Comparison of ENCODE assay signal across 27 mouse cellular contexts in the genomic region with DNA sequence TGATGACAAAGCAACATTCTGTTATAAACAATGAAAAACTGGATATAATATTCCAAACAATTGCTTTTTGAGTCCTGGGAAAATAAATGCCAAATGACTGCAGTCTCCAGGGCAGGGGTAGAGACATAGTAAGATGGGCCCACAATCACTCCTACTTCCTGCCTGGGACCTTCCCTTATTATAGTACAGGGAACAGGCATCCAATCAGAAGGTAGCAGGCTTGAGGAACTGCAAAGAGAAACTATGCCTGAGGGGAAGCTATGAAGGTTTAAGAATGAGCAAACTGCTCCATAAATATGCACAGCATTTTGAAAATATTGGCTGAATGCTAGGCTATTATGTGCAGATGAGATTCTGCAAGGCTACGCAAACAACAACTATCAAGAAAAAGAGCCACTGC. TPM values are rescaled to one million over a fixed set of nuclear protein-coding genes. Genes with fewer than 3 reads are reported as not detected.
DNase-seq lines count a peak whose midpoint lies in the region; ATAC-seq and TF ChIP-seq lines count a peak whose summit lies in the region.
"Had no signal": no experiment of that assay in that cellular context is flagged by ENCODE, and none has a peak within 500 bp of the region (broad histone marks: within the 10 kb centered on the region; RNA-seq: fewer than 3 reads in every experiment).

No protein-coding gene starts in this region.

- WGBS in heart, embryonic 15.5 days: 95% methylated on average over 1 of the region's 1 CpGs

- H3K9ac ChIP-seq in heart, embryonic 15.5 days: no peak overlapping the region
- H3K9ac ChIP-seq in CH12.LX (ENCODE audit: insufficient read depth, low read depth): no peak overlapping the region
- H3K9ac ChIP-seq: forebrain, embryonic 13.5 days; heart, embryonic 12.5 days; hindbrain, embryonic 13.5 days; limb, embryonic 12.5 days; lung, embryonic 15.5 days had no signal

- no peak for DNase-seq in heart, postnatal 14 days
- peak; percentile 70 for DNase-seq in CH12.LX (ENCODE audit: extremely low read depth)
- no peak for DNase-seq in adrenal gland, adult 8-10 months
- no peak for DNase-seq in kidney, adult 9 months
- DNase-seq in MN1 (ENCODE audit: low spot score): no peak
- DNase-seq: adrenal gland, postnatal 36 days; cerebellum, adult 2 months; cerebellum, postnatal 25 days; gastrocnemius, postnatal 10 days; heart, adult 18-20 months; kidney, adult 18-20 months; layer of hippocampus, adult 9-11 months; midbrain, embryonic 14.5 days; right cerebral cortex, postnatal 4 days; thymus, adult 2 months; thymus, postnatal 36 days had no signal

- no peak for TF ChIP-seq RAD21 in CH12.LX (IDR thresholded peaks at IDR 0.05; ENCODE audit: low read depth, low read length)

- no peaks in the 10 kb centered on the region for H3K27me3 ChIP-seq in heart, embryonic 15.5 days
- no peaks in the 10 kb centered on the region for H3K27me3 ChIP-seq in CH12.LX (replicated peaks)
- H3K27me3 ChIP-seq: forebrain, embryonic 13.5 days; heart, embryonic 12.5 days; hindbrain, embryonic 13.5 days; limb, embryonic 12.5 days; lung, embryonic 15.5 days; Patski had no signal

- H3K4me1 ChIP-seq in heart, embryonic 15.5 days (replicated peaks): peaks cover 17% of the 10 kb centered on the region
- peaks cover 3 to 30% of the 10 kb centered on the region in 2 experiments; a peak in 3 of 4 replicates for H3K4me1 ChIP-seq in CH12.LX (ENCODE audit: control insufficient read depth in 1 of 2, insufficient read depth in 2 of 2)
- peaks cover 20% of the 10 kb centered on the region for H3K4me1 ChIP-seq in bone marrow macrophage, adult 2 months (ENCODE audit: control insufficient read depth, insufficient read depth, low read length)
- H3K4me1 ChIP-seq: limb, embryonic 12.5 days; lung, embryonic 15.5 days had no signal

- in situ Hi-C loops in CH12.LX (cut with MboI; ENCODE audit: low pct_ligation_motif_present, low pct_unique_long_range_greater_than_20kb, low sequenced_read_pairs): no loop called here

- H3K27ac ChIP-seq in heart, embryonic 15.5 days: peak overlapping the region; percentile 9; the same call in 1 of the 2 replicates
- H3K27ac ChIP-seq in CH12.LX (ENCODE audit: insufficient read depth, low read depth): no peak overlapping the region
- peak overlapping the region; percentile 67 for H3K27ac ChIP-seq in bone marrow macrophage, adult 2 months (ENCODE audit: insufficient read depth, low read depth, low read length)
- H3K27ac ChIP-seq: forebrain, embryonic 13.5 days; hindbrain, embryonic 13.5 days; limb, embryonic 12.5 days; lung, embryonic 15.5 days had no signal

- no peak for ATAC-seq in heart, embryonic 15.5 days (replicated peaks; ENCODE audit: insufficient number of reproducible peaks, insufficient read depth, low FRiP score, low read depth)
- ATAC-seq in megakaryocyte progenitor cell, adult 5-6 weeks (replicated peaks; ENCODE audit: poor library complexity): peak; percentile 90
- ATAC-seq: forebrain, embryonic 13.5 days; Patski had no signal

- H3K79me2 ChIP-seq in CH12.LX (replicated peaks; ENCODE audit: control insufficient read depth, extremely low read depth, insufficient read depth, poor library complexity, severe bottlenecking): no peaks in the 10 kb centered on the region

- no peak overlapping the region for H3K4me2 ChIP-seq in heart, embryonic 15.5 days
- H3K4me2 ChIP-seq in CH12.LX (ENCODE audit: insufficient read depth, low read depth, poor library complexity, severe bottlenecking): peak overlapping the region; percentile 21; the same call in 1 of the 2 replicates
- H3K4me2 ChIP-seq: forebrain, embryonic 13.5 days; heart, embryonic 12.5 days; hindbrain, embryonic 13.5 days; limb, embryonic 12.5 days; lung, embryonic 15.5 days had no signal

- TF ChIP-seq EP300 in CH12.LX (IDR thresholded peaks at IDR 0.05; ENCODE audit: low read length): no peak

- no peaks in the 10 kb centered on the region for H3K36me3 ChIP-seq in heart, embryonic 15.5 days
- H3K36me3 ChIP-seq in CH12.LX (replicated peaks in 1 of 2; ENCODE audit: control insufficient read depth in 1 of 2, insufficient read depth in 1 of 2, low read length in 1 of 2): no peaks in the 10 kb centered on the region
- H3K36me3 ChIP-seq: heart, embryonic 12.5 days; hindbrain, embryonic 13.5 days; limb, embryonic 12.5 days; lung, embryonic 15.5 days had no signal

- H3K4me3 ChIP-seq in heart, embryonic 15.5 days: no peak overlapping the region
- H3K4me3 ChIP-seq in CH12.LX (replicated peaks in 1 of 3; ENCODE audit: low read depth in 2 of 3, low read length in 2 of 3, poor library complexity in 1 of 3): no peak overlapping the region
- no peak overlapping the region for H3K4me3 ChIP-seq in bone marrow macrophage, adult 2 months (ENCODE audit: insufficient read depth, low read length)
- H3K4me3 ChIP-seq: forebrain, embryonic 13.5 days; heart, embryonic 12.5 days; hindbrain, embryonic 13.5 days; limb, embryonic 12.5 days; lung, embryonic 15.5 days had no signal

- dilution Hi-C loops in CH12.LX (cut with MboI; ENCODE audit: extremely low pct_ligation_motif_present, extremely low pct_unique_long_range_greater_than_20kb, low sequenced_read_pairs): no loop called here

- intact Hi-C loops in heart, postnatal 14 days (cut with DNase I): no loop called here

- H3K9me3 ChIP-seq in heart, embryonic 15.5 days (replicated peaks): no peaks in the 10 kb centered on the region
- no peaks in the 10 kb centered on the region for H3K9me3 ChIP-seq in CH12.LX (replicated peaks; ENCODE audit: low read length)
- H3K9me3 ChIP-seq: forebrain, embryonic 13.5 days; heart, embryonic 12.5 days; hindbrain, embryonic 13.5 days; limb, embryonic 12.5 days; lung, embryonic 15.5 days had no signal

- no peak for TF ChIP-seq CTCF in CH12.LX (conservative IDR thresholded peaks at IDR 0.05 in 1 of 2, IDR thresholded peaks at IDR 0.05 in 1 of 2; ENCODE audit: low read depth in 2 of 2, low read length in 2 of 2)
- TF ChIP-seq CTCF in bone marrow macrophage, adult 2 months (IDR thresholded peaks at IDR 0.05; ENCODE audit: low read depth, low read length): no peak

- no peak for TF ChIP-seq POLR2A in CH12.LX (IDR thresholded peaks at IDR 0.05; ENCODE audit: low read depth, low read length)
- no peak for TF ChIP-seq POLR2A in bone marrow macrophage, adult 2 months (IDR thresholded peaks at IDR 0.05; ENCODE audit: borderline replicate concordance, low read depth, low read length)

TF ChIP-seq in CH12.LX, 34 proteins besides CTCF, POLR2A, EP300 and RAD21 (continues in another document):
- TF ChIP-seq NRF1 (IDR thresholded peaks at IDR 0.05; ENCODE audit: low read depth, low read length) (no peak), SIN3A (IDR thresholded peaks at IDR 0.05; ENCODE audit: low read length) (no peak), BHLHE40 (IDR thresholded peaks at IDR 0.05; ENCODE audit: low read depth, low read length) (no peak), CHD2 (IDR thresholded peaks at IDR 0.05; ENCODE audit: low read length) (no peak), RCOR1 (conservative IDR thresholded peaks at IDR 0.05; ENCODE audit: low read depth, low read length) (no peak), ETS1 (conservative IDR thresholded peaks at IDR 0.05; ENCODE audit: low read depth, low read length) (0 out of 2 replicates have a peak, but pooled peaks have one; percentile 11), GABPA (IDR thresholded peaks at IDR 0.05; ENCODE audit: insufficient replicate concordance, low read depth, low read length) (no peak), MAZ (IDR thresholded peaks at IDR 0.05; ENCODE audit: low read depth, low read length) (no peak), ZC3H11A (IDR thresholded peaks at IDR 0.05; ENCODE audit: low read depth, low read length) (no peak), ZKSCAN1 (IDR thresholded peaks at IDR 0.05; ENCODE audit: borderline replicate concordance, low read depth, low read length) (no peak), KAT2A (IDR thresholded peaks at IDR 0.05; ENCODE audit: insufficient replicate concordance, low read length) (no peak), IRF4 (IDR thresholded peaks at IDR 0.05; ENCODE audit: low read depth, low read length) (peak; percentile 77), TBP (conservative IDR thresholded peaks at IDR 0.05; ENCODE audit: low read depth, low read length) (peak; percentile 61), NELFE (IDR thresholded peaks at IDR 0.05; ENCODE audit: low read depth, low read length) (no peak)

RNA-seq across cellular contexts. Expression of a gene that starts 23.3 kb away (rescaled TPM):
- 36.0 and 42.3 TPM in 2 replicates for polyA plus RNA-seq in heart, embryonic 15.5 days (2015; fragmentation: Nextera tagmentation; extraction: Ambion mirVana)
- 1 to 10 TPM; 5.2 to 8.8 TPM for total RNA-seq in heart, postnatal 14 days (2021)
- total RNA-seq in CH12.LX (2012; rRNA removed): 22.6 and 33.6 TPM in 2 replicates
- total RNA-seq in CH12.LX (2014; rRNA removed): 34.8 and 38.4 TPM in 2 replicates
- 46.2 and 49.8 TPM in 2 replicates for polyA plus RNA-seq in CH12.LX (2012; ENCODE audit: insufficient read length, low read depth)
- 0.60 and 0.94 TPM in 2 replicates for polyA plus RNA-seq in bone marrow macrophage, adult 2 months (2012; ENCODE audit: insufficient read depth, insufficient read length, missing spikeins)
- not detected in 2 replicates for total RNA-seq in megakaryocyte progenitor cell, adult 5-6 weeks (2015)
- not detected in 2 replicates for total RNA-seq in megakaryocyte progenitor cell, adult 5-6 weeks (2017)
- 1 to 10 TPM in 3 of 4 experiments, under 1 TPM in 1; 0.81 to 3.5 (median 1.5) TPM for total RNA-seq in adrenal gland, adult 8-10 months (2022)
- total RNA-seq: liver, adult 2 months; megakaryocyte-erythroid progenitor cell, adult 5-6 weeks had no signal

RNA-seq across cellular contexts. Expression of a gene that starts 29.2 kb away (rescaled TPM):
- 136 and 170 TPM in 2 replicates for polyA plus RNA-seq in heart, embryonic 15.5 days (2015; fragmentation: Nextera tagmentation; extraction: Ambion mirVana)
- total RNA-seq in heart, postnatal 14 days (2021): 10 to 100 TPM; 53.6 to 68.2 TPM
- total RNA-seq in CH12.LX (2012; rRNA removed) (37.3 and 43.0 TPM in 2 replicates), CH12.LX (2014; rRNA removed) (16.7 and 17.6 TPM in 2 replicates)
- 26.1 and 26.7 TPM in 2 replicates for polyA plus RNA-seq in CH12.LX (2012; ENCODE audit: insufficient read length, low read depth)
- 77.8 and 92.5 TPM in 2 replicates for polyA plus RNA-seq in bone marrow macrophage, adult 2 months (2012; ENCODE audit: insufficient read depth, insufficient read length, missing spikeins)
- total RNA-seq in megakaryocyte progenitor cell, adult 5-6 weeks (2015): 2.3 and 2.5 TPM in 2 replicates
- total RNA-seq in megakaryocyte progenitor cell, adult 5-6 weeks (2017): 6.9 and 7.9 TPM in 2 replicates
- total RNA-seq in adrenal gland, adult 8-10 months (2022): 10 to 100 TPM; 21.4 to 34.1 (median 28.2) TPM

RNA-seq across cellular contexts. Expression of a gene that starts 55.8 kb away (rescaled TPM):
- 65.3 and 76.5 TPM in 2 replicates for polyA plus RNA-seq in heart, embryonic 15.5 days (2015; fragmentation: Nextera tagmentation; extraction: Ambion mirVana)
- 10 to 100 TPM; 25.2 to 37.8 TPM for total RNA-seq in heart, postnatal 14 days (2021)
- total RNA-seq in CH12.LX (2012; rRNA removed): 198 and 234 TPM in 2 replicates
- total RNA-seq in CH12.LX (2014; rRNA removed): 179 and 194 TPM in 2 replicates
- polyA plus RNA-seq in CH12.LX (2012; ENCODE audit: insufficient read length, low read depth): 83.2 and 120 TPM in 2 replicates
- polyA plus RNA-seq in bone marrow macrophage, adult 2 months (2012; ENCODE audit: insufficient read depth, insufficient read length, missing spikeins): 30.1 and 34.5 TPM in 2 replicates
- 73.3 and 75.8 TPM in 2 replicates for total RNA-seq in megakaryocyte progenitor cell, adult 5-6 weeks (2015)
- total RNA-seq in megakaryocyte progenitor cell, adult 5-6 weeks (2017): 200 and 229 TPM in 2 replicates
- 10 to 100 TPM; 28.6 to 39.3 (median 31.2) TPM for total RNA-seq in adrenal gland, adult 8-10 months (2022)
